Mouse (Mus musculus) CH12.LX (cell line): ENCODE data around the gene Ap1m2. TPM values are rescaled to one million over a fixed set of nuclear protein-coding genes. Genes with fewer than 3 reads are reported as not detected.

Source experiments
- DNase-seq: peaks from one replicate; pipeline ENCODE4 v3.0.0-alpha.2; 2013; ENCODE audit errors: extremely low read depth
- H3K27ac ChIP-seq: 2 replicates; pipeline ENCODE4 v1.5.1; 2012; ENCODE audit warnings: low read depth, mild to moderate bottlenecking, control low read depth, moderate library complexity; ENCODE audit not compliant: insufficient read depth
- H3K27me3 ChIP-seq: replicated peaks from 2 replicates; pipeline ENCODE3; 2012; ENCODE audit warnings: inconsistent platforms
- H3K36me3 ChIP-seq, 2 experiments: replicated peaks in 1 of 2; 2 replicates each; pipeline versions ENCODE3 to v1.6.1; 2012; ENCODE audit warnings: inconsistent platforms in 1 of 2, low read length in 1 of 2, mild to moderate bottlenecking in 1 of 2, mixed read lengths in 1 of 2, moderate library complexity in 1 of 2; ENCODE audit not compliant: control insufficient read depth in 1 of 2, insufficient read depth in 1 of 2
- H3K4me1 ChIP-seq, 2 experiments: 2 replicates each; pipeline ENCODE4 v1.6.1; 2012; ENCODE audit warnings: inconsistent platforms in 1 of 2, moderate library complexity in 1 of 2; ENCODE audit not compliant: insufficient read depth in 2 of 2, control insufficient read depth in 1 of 2
- H3K4me2 ChIP-seq: 2 replicates; pipeline ENCODE4 v1.6.1; 2012; ENCODE audit warnings: low read depth, mild to moderate bottlenecking, control low read depth; ENCODE audit not compliant: poor library complexity, insufficient read depth, severe bottlenecking
- H3K4me3 ChIP-seq, 3 experiments: fragments of 150-350 bp in 1 of 3; sonication (generic) in 1 of 3; replicated peaks in 1 of 3; 2 replicates each; pipeline versions ENCODE3 to v1.5.1; 2011 to 2012; ENCODE audit warnings: low read depth in 2 of 3, low read length in 2 of 3, mild to moderate bottlenecking in 2 of 3, moderate library complexity in 2 of 3, control low read depth in 1 of 3, improper control_type of control experiment in 1 of 3, inconsistent platforms in 1 of 3, mixed read lengths in 1 of 3; ENCODE audit not compliant: poor library complexity in 1 of 3
- H3K79me2 ChIP-seq: replicated peaks from 2 replicates; pipeline ENCODE4 v1.6.1; 2012; ENCODE audit warnings: mild to moderate bottlenecking, moderate library complexity; ENCODE audit not compliant: control insufficient read depth, poor library complexity, insufficient read depth, severe bottlenecking; ENCODE audit errors: extremely low read depth
- H3K9ac ChIP-seq: 2 replicates; pipeline ENCODE4 v1.6.1; 2012; ENCODE audit warnings: low read depth, mild to moderate bottlenecking, control low read depth, moderate library complexity; ENCODE audit not compliant: insufficient read depth
- H3K9me3 ChIP-seq: replicated peaks from 2 replicates; pipeline ENCODE3; 2012; ENCODE audit warnings: low read length, inconsistent platforms, mixed read lengths
- CHD1 ChIP-seq: IDR thresholded peaks from 2 replicates; pipeline ENCODE4 v1.6.1; 2012; ENCODE audit warnings: low read depth, low read length, improper control_type of control experiment, inconsistent platforms
- CHD2 ChIP-seq: IDR thresholded peaks from 2 replicates; pipeline ENCODE4 v1.6.1; 2011; ENCODE audit warnings: low read length, improper control_type of control experiment
- CTCF ChIP-seq, 2 experiments: IDR thresholded peaks in 1 of 2; conservative IDR thresholded peaks in 1 of 2; 2 replicates each; pipeline ENCODE4 v1.5.1; 2011 to 2012; ENCODE audit warnings: low read depth in 2 of 2, low read length in 2 of 2, improper control_type of control experiment in 1 of 2, inconsistent platforms in 1 of 2, mild to moderate bottlenecking in 1 of 2, moderate library complexity in 1 of 2
- E2F4 ChIP-seq: IDR thresholded peaks from 2 replicates; pipeline ENCODE4 v1.6.1; 2011; ENCODE audit warnings: low read depth, low read length, improper control_type of control experiment; ENCODE audit not compliant: insufficient replicate concordance
- ELF1 ChIP-seq: IDR thresholded peaks from 2 replicates; pipeline ENCODE4 v1.6.1; 2014; ENCODE audit warnings: low read depth, mild to moderate bottlenecking, inconsistent platforms, low read length, improper control_type of control experiment
- ETS1 ChIP-seq: conservative IDR thresholded peaks from 2 replicates; pipeline ENCODE4 v1.6.1; 2012; ENCODE audit warnings: low read depth, mild to moderate bottlenecking, inconsistent platforms, low read length, improper control_type of control experiment, moderate library complexity
- GABPA ChIP-seq: IDR thresholded peaks from 2 replicates; pipeline ENCODE4 v1.6.1; 2012; ENCODE audit warnings: low read depth, low read length, improper control_type of control experiment, inconsistent platforms; ENCODE audit not compliant: insufficient replicate concordance
- HCFC1 ChIP-seq: IDR thresholded peaks from 2 replicates; pipeline ENCODE4 v1.6.1; 2012; ENCODE audit warnings: low read depth, mild to moderate bottlenecking, inconsistent platforms, low read length, improper control_type of control experiment
- IRF4 ChIP-seq: IDR thresholded peaks from 2 replicates; pipeline ENCODE4 v1.6.1; 2014; ENCODE audit warnings: low read depth, mild to moderate bottlenecking, inconsistent platforms, low read length, improper control_type of control experiment
- JUND ChIP-seq: conservative IDR thresholded peaks from 2 replicates; pipeline ENCODE4 v1.6.1; 2011; ENCODE audit warnings: low read depth, low read length, improper control_type of control experiment
- KAT2A ChIP-seq: IDR thresholded peaks from 2 replicates; pipeline ENCODE4 v1.6.1; 2012; ENCODE audit warnings: low read length, improper control_type of control experiment, inconsistent platforms; ENCODE audit not compliant: insufficient replicate concordance
- MAX ChIP-seq: IDR thresholded peaks from 2 replicates; pipeline ENCODE4 v1.6.1; 2011; ENCODE audit warnings: low read length, improper control_type of control experiment
- MAZ ChIP-seq: IDR thresholded peaks from 2 replicates; pipeline ENCODE4 v1.6.1; 2012; ENCODE audit warnings: low read depth, mild to moderate bottlenecking, inconsistent platforms, low read length, improper control_type of control experiment, moderate library complexity
- MYC ChIP-seq: IDR thresholded peaks from 2 replicates; pipeline ENCODE4 v1.6.1; 2011; ENCODE audit warnings: low read depth, mild to moderate bottlenecking, improper control_type of control experiment, low read length
- NRF1 ChIP-seq: IDR thresholded peaks from 2 replicates; pipeline ENCODE4 v1.6.1; 2014; ENCODE audit warnings: low read depth, mild to moderate bottlenecking, inconsistent platforms, low read length, improper control_type of control experiment, moderate library complexity
- PAX5 ChIP-seq: IDR thresholded peaks from 2 replicates; pipeline ENCODE4 v1.6.1; 2012; ENCODE audit warnings: low read length, inconsistent platforms, mixed read lengths
- POLR2AphosphoS2 ChIP-seq: IDR thresholded peaks from 2 replicates; pipeline ENCODE4 v1.6.1; 2011; ENCODE audit warnings: low read depth, low read length, improper control_type of control experiment
- RAD21 ChIP-seq: IDR thresholded peaks from 2 replicates; pipeline ENCODE4 v1.6.1; 2011; ENCODE audit warnings: low read depth, mild to moderate bottlenecking, low read length, improper control_type of control experiment, moderate library complexity
- RCOR1 ChIP-seq: conservative IDR thresholded peaks from 2 replicates; pipeline ENCODE4 v1.6.1; 2012; ENCODE audit warnings: low read depth, mild to moderate bottlenecking, inconsistent platforms, low read length, improper control_type of control experiment
- SIN3A ChIP-seq: IDR thresholded peaks from 2 replicates; pipeline ENCODE4 v1.6.1; 2012; ENCODE audit warnings: low read length, improper control_type of control experiment, inconsistent platforms
- SMC3 ChIP-seq: IDR thresholded peaks from 2 replicates; pipeline ENCODE4 v1.6.1; 2011; ENCODE audit warnings: low read depth, low read length, improper control_type of control experiment
- TBP ChIP-seq: conservative IDR thresholded peaks from 2 replicates; pipeline ENCODE4 v1.6.1; 2011; ENCODE audit warnings: low read depth, low read length, improper control_type of control experiment
- USF2 ChIP-seq: conservative IDR thresholded peaks from 2 replicates; pipeline ENCODE4 v1.6.1; 2011; ENCODE audit warnings: low read depth, low read length, improper control_type of control experiment
- ZC3H11A ChIP-seq: IDR thresholded peaks from 2 replicates; pipeline ENCODE4 v1.6.1; 2012; ENCODE audit warnings: low read depth, mild to moderate bottlenecking, inconsistent platforms, low read length, improper control_type of control experiment
- ZKSCAN1 ChIP-seq: IDR thresholded peaks from 2 replicates; pipeline ENCODE4 v1.6.1; 2012; ENCODE audit warnings: low read depth, inconsistent platforms, low read length, improper control_type of control experiment, borderline replicate concordance
- ZNF384 ChIP-seq: IDR thresholded peaks from 2 replicates; pipeline ENCODE4 v1.6.1; 2012; ENCODE audit warnings: low read depth, low read length, improper control_type of control experiment, inconsistent platforms
- dilution Hi-C: fragments of 300-500 bp; cut with MboI; formaldehyde crosslinking; loops from 2 replicates; pipeline ENCODE4 v1.14.3; 2020; ENCODE audit warnings: low sequenced_read_pairs; ENCODE audit not compliant: extremely low pct_unique_long_range_greater_than_20kb, extremely low pct_ligation_motif_present
- in situ Hi-C: fragments of 300-500 bp; cut with MboI; formaldehyde crosslinking; loops from 3 replicates; pipeline ENCODE4 v1.14.3; 2019; ENCODE audit warnings: low sequenced_read_pairs, low pct_ligation_motif_present, low pct_unique_long_range_greater_than_20kb, mixed read lengths
- polyA plus RNA-seq: library from polyadenylated mRNA; unstranded; fragments of >175 nt; gene quantifications from 2 replicates; pipeline ENCODE4 v1.2.1, GENCODE M21; 2012; ENCODE audit warnings: low read depth; ENCODE audit not compliant: insufficient read length
- total RNA-seq, 2 experiments: library from RNA; depleted of rRNA; stranded (reverse); fragments of 300-350 nt in 1 of 2; fragments of >200 nt in 1 of 2; gene quantifications; 2 replicates each; pipeline ENCODE4 v1.2.3; 2012 to 2014

The Ap1m2 gene
- total and polyA plus RNA-seq, 3 experiments, result 0.51 to 2.6 (median 0.51) TPM

DNA sequence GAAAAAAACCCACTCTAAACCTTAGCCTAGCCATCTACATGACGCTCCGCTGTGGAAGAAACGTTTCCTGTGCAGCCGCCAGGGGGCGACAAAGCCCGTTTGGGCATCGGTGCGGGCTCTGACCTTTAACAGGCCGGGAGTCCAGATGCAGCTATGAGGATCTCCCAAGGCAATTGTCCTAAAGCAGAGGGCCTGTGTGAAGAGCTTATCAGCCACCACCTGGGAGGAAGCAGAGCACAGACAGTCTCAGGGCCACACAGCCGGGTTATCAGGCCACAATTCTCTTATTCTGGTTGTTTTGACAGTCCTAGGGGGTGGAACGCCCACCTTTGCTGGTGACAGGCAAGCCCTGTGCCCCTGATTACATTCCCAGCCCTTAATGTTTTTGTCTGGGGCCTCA, 1.3 kb upstream of the Ap1m2 start:
- no peaks in the 10 kb centered on the region for H3K9me3 ChIP-seq
- in situ Hi-C loops (loop anchor here (5.0 kb wide), 1 partner anchor 39 kb away; no protein-coding TSS in a partner anchor), dilution Hi-C loops (no loop called here)
- no peaks in the 10 kb centered on the region for H3K36me3 ChIP-seq
- no peak overlapping the region for H3K4me2 ChIP-seq
- no peak overlapping the region for H3K4me3 ChIP-seq
- peaks cover 5 to 26% of the 10 kb centered on the region in 2 experiments for H3K4me1 ChIP-seq
- no peak overlapping the region for H3K27ac ChIP-seq
- peak; percentile 85 for DNase-seq
- no peaks in the 10 kb centered on the region for H3K79me2 ChIP-seq
- no peak overlapping the region for H3K9ac ChIP-seq
- TF ChIP-seq RAD21 (peak; percentile 94), ZKSCAN1 (no peak), ZNF384 (no peak), TBP (no peak), CHD2 (no peak), IRF4 (no peak), CHD1 (no peak), USF2 (no peak), E2F4 (no peak), MAX (no peak), JUND (no peak), GABPA (no peak), POLR2AphosphoS2 (no peak), RCOR1 (no peak), ELF1 (no peak), SMC3 (peak; percentile 99), ZC3H11A (peak; percentile 93), ETS1 (no peak), CTCF (conservative IDR thresholded peaks at IDR 0.05 in 1 of 2, IDR thresholded peaks at IDR 0.05 in 1 of 2; ENCODE audit: low read depth in 2 of 2, low read length in 2 of 2) (peak; percentile 91 to 98), NRF1 (no peak), HCFC1 (no peak), MYC (no peak; the same call in 1 of the 2 replicates)
- no peaks in the 10 kb centered on the region for H3K27me3 ChIP-seq

DNA sequence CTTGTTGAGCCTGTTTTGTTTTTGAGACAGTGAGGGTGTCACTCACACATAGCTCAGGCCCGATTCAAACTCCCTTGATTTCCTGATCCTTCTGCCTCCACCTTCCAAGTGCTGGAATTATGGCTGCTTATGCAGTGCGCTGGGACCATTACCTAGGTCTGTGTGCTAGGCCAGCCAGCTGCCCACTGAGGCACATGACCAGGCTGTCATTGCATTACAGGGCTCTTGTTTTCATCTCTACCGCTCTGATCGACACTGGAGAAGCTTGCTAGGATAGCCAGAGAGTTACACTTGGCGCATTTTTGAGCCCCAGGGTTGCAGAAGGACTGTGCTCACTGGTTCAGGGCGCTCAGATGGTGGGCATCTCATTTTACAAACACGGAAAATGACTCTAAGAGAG, 442 bp downstream of the Ap1m2 start:
- no peak overlapping the region for H3K4me3 ChIP-seq
- no peak for DNase-seq
- peaks cover 5 to 18% of the 10 kb centered on the region in 2 experiments for H3K4me1 ChIP-seq
- no peaks in the 10 kb centered on the region for H3K27me3 ChIP-seq
- dilution Hi-C loops, result no loop called here
- H3K27ac ChIP-seq, result no peak overlapping the region
- in situ Hi-C loops, result loop anchor here (5.0 kb wide), 1 partner anchor 41 kb away; no protein-coding TSS in a partner anchor
- TF ChIP-seq PAX5, result no peak
- no peak for TF ChIP-seq RAD21
- no peak for TF ChIP-seq KAT2A
- TF ChIP-seq SIN3A, result no peak
- no peak for TF ChIP-seq ZKSCAN1
- no peak for TF ChIP-seq MAZ
- no peak for TF ChIP-seq POLR2AphosphoS2
- H3K36me3 ChIP-seq, result no peaks in the 10 kb centered on the region
- no peak overlapping the region for H3K9ac ChIP-seq
- no peak overlapping the region for H3K4me2 ChIP-seq
- H3K9me3 ChIP-seq, result no peaks in the 10 kb centered on the region
- H3K79me2 ChIP-seq, result no peaks in the 10 kb centered on the region
